Mouse (Mus musculus) frontal cortex, postnatal 10 days (tissue): ENCODE measurements around the gene S100a14.
A peak's percentile ranks its signal among the peaks of the same experiment; 100 is the strongest.

Source experiments
- DNase-seq, 2 experiments: peaks; one replicate each; pipeline ENCODE4 v3.0.0; 2022; ENCODE audit warnings: low spot score in 2 of 2, mixed read lengths in 1 of 2

S100a14 gene

GRCm38 (mm10) chr3:90517711-90518110, 8.9 kb upstream of the S100a14 start:
- no peak for DNase-seq

GRCm38 (mm10) chr3:90525421-90525820, 1.2 kb upstream of the S100a14 start:
- DNase-seq: no peak

GRCm38 (mm10) chr3:90526076-90526475, 580 bp upstream of the S100a14 start:
- DNase-seq: no peak

GRCm38 (mm10) chr3:90527291-90527873, 726 bp downstream of the S100a14 start:
- no peak for DNase-seq

- DNase-seq: no peak
Observed at GRCm38 (mm10) chr3:90531713-90532112, 5.1 kb downstream of the S100a14 start.

GRCm38 (mm10) chr3:90535446-90535845, 8.8 kb downstream of the S100a14 start:
- no peak for DNase-seq

- DNase-seq: peak in 1 of 2 experiments; percentile 40
Observed at GRCm38 (mm10) chr3:90537141-90537904, 10.7 kb downstream of the S100a14 start, which contains the start of gene S100a16. S100a16 (plus strand) TSS chr3:90537254.

GRCm38 (mm10) chr3:90537905-90538296, 11.2 kb downstream of the S100a14 start:
- DNase-seq: no peak

- DNase-seq: peak in 1 of 2 experiments; percentile 43
Observed at GRCm38 (mm10) chr3:90540904-90541303, 14.2 kb downstream of the S100a14 start.

- DNase-seq: no peak
Observed at GRCm38 (mm10) chr3:90549676-90550420, 23.2 kb downstream of the S100a14 start.

GRCm38 (mm10) chr3:90550421-90550790, 23.8 kb downstream of the S100a14 start:
- DNase-seq: no peak

GRCm38 (mm10) chr3:90552231-90552630, 25.6 kb downstream of the S100a14 start:
- no peak for DNase-seq

GRCm38 (mm10) chr3:90555954-90556353, 29.3 kb downstream of the S100a14 start:
- DNase-seq: peak; percentile 45 to 58

GRCm38 (mm10) chr3:90560008-90560628, 33.5 kb downstream of the S100a14 start, which contains the start of gene S100a3:
S100a3 (plus strand) TSS chr3:90560578.
- DNase-seq: no peak

- DNase-seq: no peak
Observed at GRCm38 (mm10) chr3:90574691-90575090, 48.0 kb downstream of the S100a14 start.

- DNase-seq: no peak
Observed at GRCm38 (mm10) chr3:90575320-90575719, 48.7 kb downstream of the S100a14 start.

GRCm38 (mm10) chr3:90576351-90577001, 49.8 kb downstream of the S100a14 start:
- DNase-seq: no peak
